Mouse (Mus musculus) liver, adult 10 weeks (tissue): ENCODE results near the gene Btbd17. TPM values are rescaled to one million over a fixed set of nuclear protein-coding genes. Genes with fewer than 3 reads are reported as not detected.

Experiments used
- polyA plus RNA-seq: library from polyadenylated mRNA; stranded (reverse); fragments of 350-450 nt; fragmentation: Illumina TruSeq; extraction: RNeasy Lipid Tissue Mini Kit (QIAGEN cat#74804); gene quantifications from one replicate; pipeline ENCODE4 v1.2.3, GENCODE M21; 2014; ENCODE audit warnings: low read depth, low replicate concordance

Btbd17 gene
- not detected for polyA plus RNA-seq

DNA sequence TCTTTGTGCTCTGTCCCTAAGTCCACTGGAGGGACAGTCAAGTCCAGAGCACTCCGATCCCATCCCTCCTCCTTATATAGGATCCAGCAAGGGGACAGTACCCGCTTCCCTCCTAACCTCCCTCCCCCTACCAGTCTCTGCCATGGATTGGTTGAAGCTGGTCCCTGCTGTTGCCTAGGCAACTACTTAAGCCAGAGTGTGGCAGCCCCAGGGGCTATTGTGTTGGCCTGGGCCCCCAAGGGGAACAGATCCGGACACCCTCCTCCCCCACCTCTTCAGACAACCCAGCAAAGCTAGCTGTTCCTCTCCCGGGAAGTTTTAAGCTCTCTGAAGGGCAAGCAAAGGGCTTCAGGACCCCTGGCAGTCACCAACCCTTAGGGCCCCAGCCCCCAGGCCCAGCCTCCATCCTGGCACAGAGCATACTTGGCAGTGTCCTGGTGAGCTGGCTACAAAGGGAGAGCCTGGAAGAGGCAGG lies at the start of gene Btbd17:
Gene Btbd17, minus strand, starts transcription at position 98 of the 475 bp plus-strand sequence.

DNA sequence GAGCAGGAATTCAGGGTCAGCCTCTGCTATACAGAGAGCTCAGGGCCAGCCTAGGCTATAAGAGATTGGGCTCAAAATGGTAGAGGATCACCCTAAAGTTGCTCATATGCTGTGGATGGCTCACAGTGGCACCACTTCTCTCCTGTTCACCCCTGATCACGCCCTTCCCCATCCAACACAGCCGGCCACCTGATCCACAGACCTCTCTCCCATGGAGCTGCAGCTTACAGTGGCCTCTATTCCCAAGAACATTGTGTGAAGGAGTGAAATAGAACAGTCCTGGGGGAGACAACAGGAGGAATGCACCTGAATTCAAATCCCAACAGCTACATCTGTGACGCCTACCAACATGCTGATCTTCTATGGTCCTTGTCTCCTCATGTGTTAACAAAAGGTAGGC lies 2.9 kb upstream of the Btbd17 start, which contains the start of gene Gpr142:
Gene Gpr142, plus strand, starts transcription at position 301 of the 400 bp plus-strand sequence.

DNA sequence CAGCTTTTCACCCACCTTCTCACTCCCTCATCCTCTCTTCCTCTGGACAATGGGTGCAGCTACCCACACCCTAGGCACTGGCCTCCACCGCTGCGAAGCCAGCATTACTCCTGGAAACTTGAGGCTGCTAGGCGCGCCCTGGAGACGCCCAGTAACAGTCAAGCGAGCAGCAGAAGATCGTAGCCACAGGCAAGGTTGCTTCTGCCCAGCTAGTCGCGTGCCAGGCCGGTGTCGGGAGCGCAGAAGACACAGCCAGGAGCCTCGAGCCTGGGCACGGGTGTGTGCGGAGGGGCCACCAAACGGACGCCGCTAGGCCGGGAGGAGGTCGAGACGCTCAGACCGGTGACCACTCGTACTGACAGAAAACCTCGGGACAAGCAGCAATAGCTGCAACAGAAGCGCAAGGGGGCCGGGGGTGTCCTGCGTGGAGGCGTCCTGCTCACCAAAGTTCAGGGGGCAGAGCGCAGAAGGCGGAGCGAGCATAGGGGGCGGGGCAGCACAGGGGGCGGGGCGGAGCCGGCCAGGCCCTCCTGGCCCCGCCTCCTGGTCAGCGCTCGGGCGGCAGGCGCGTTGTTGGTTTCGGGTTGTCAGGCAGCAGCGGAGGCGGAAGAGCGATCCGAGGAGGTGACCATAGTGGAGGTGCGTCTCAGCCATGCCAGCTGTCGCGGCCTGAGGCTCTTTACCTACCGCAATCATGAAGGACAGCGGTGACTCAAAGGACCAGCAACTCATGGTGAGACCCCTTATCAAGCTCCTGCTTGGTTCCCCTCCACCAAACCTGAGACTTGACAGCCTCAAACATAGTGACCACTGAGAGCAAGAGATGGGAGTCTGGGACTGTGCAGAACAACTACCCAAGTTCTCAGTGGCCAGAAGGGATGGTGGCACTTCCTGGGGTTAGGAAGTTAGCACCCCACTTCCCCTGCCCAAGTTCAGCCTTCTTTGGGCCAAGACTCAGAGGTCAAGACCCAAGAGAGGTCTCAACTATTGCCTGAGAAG lies 30.6 kb downstream of the Btbd17 start, which contains the start of gene Kif19a:
Gene Kif19a, plus strand, starts transcription at position 569 of the 999 bp plus-strand sequence.

Other genes starting within 250 kb of the Btbd17 start
- gene Rpl38, start 127.4 kb downstream of the Btbd17 start, polyA plus RNA-seq, result 109 TPM
- 4.9 TPM for gene Ttyh2, start 120.5 kb downstream of the Btbd17 start, polyA plus RNA-seq
- not detected for gene Dnaic2, start 68.5 kb downstream of the Btbd17 start, polyA plus RNA-seq
- not detected for gene Kif19a, start 30.6 kb downstream of the Btbd17 start, polyA plus RNA-seq
- not detected for gene Gpr142, start 3.0 kb upstream of the Btbd17 start, polyA plus RNA-seq
- gene Gprc5c, start 55.2 kb upstream of the Btbd17 start, polyA plus RNA-seq, result 10.1 TPM
- 1.8 TPM for gene Cd300a, start 94.1 kb upstream of the Btbd17 start, polyA plus RNA-seq
- 0.42 TPM for gene Cd300lb, start 138.4 kb upstream of the Btbd17 start, polyA plus RNA-seq
- not detected for gene Cd300c, start 173.2 kb upstream of the Btbd17 start, polyA plus RNA-seq
- gene Cd300ld, start 194.0 kb upstream of the Btbd17 start, polyA plus RNA-seq, result 5.9 TPM
- gene Cd300c2, start 205.9 kb upstream of the Btbd17 start, polyA plus RNA-seq, result 1.9 TPM
- not detected for gene Cd300ld2, start 220.2 kb upstream of the Btbd17 start, polyA plus RNA-seq
- gene Cd300ld4, start 231.1 kb upstream of the Btbd17 start, polyA plus RNA-seq, result not detected
- 0.61 TPM for gene Cd300ld5, start 241.8 kb upstream of the Btbd17 start, polyA plus RNA-seq